Mouse (Mus musculus) erythroblast, adult 5-6 weeks (primary cell): ENCODE measurements around the gene Adnp. TPM values are rescaled to one million over a fixed set of nuclear protein-coding genes. Genes with fewer than 3 reads are reported as not detected.
A peak's percentile ranks its signal among the peaks of the same experiment; 100 is the strongest.

Experiments
- ATAC-seq: replicated peaks from 2 replicates; pipeline ENCODE4 v1.8.0; 2016; ENCODE audit warnings: moderate number of reproducible peaks, mild to moderate bottlenecking, moderate TSS enrichment, inconsistent platforms; ENCODE audit not compliant: poor library complexity, low FRiP score, severe bottlenecking
- total RNA-seq, 2 experiments: library from RNA; stranded (forward) in 1 of 2; stranded (reverse) in 1 of 2; fragments of 150-400 nt in 1 of 2; fragments of 200-764, 138-1000 nt in 1 of 2; gene quantifications; 2 replicates each; pipeline versions ENCODE4 v1.2.3 to v1.2.4; 2015 to 2017; ENCODE audit warnings: low replicate concordance in 2 of 2

Gene Adnp
- total RNA-seq, 2 experiments from 2014 or later = 0.17 to 10.6 TPM

- no peak for ATAC-seq
Observed at GRCm38 (mm10) chr2:168207883-168208282, 971 bp upstream of the Adnp start.

GRCm38 (mm10) chr2:168205681-168206631 lies 956 bp downstream of the Adnp start:
- 0 out of 2 replicates have a peak, but pooled peaks have one; percentile 4 for ATAC-seq

GRCm38 (mm10) chr2:168205265-168205664 lies 1.6 kb downstream of the Adnp start:
- ATAC-seq = peak; percentile 74

GRCm38 (mm10) chr2:168204476-168204999 lies 2.4 kb downstream of the Adnp start:
- no peak for ATAC-seq

GRCm38 (mm10) chr2:168200014-168200691 lies 6.8 kb downstream of the Adnp start:
- ATAC-seq = no peak

GRCm38 (mm10) chr2:168199476-168199875 lies 7.4 kb downstream of the Adnp start:
- 0 out of 2 replicates have a peak, but pooled peaks have one; percentile 18 for ATAC-seq

GRCm38 (mm10) chr2:168198421-168198820 lies 8.5 kb downstream of the Adnp start:
- no peak for ATAC-seq

GRCm38 (mm10) chr2:168195721-168196120 lies 11.2 kb downstream of the Adnp start:
- no peak for ATAC-seq

- no peak for ATAC-seq
Observed at GRCm38 (mm10) chr2:168193685-168194084, 13.2 kb downstream of the Adnp start.

GRCm38 (mm10) chr2:168191856-168192255 lies 15.1 kb downstream of the Adnp start:
- ATAC-seq = no peak

- no peak for ATAC-seq
Observed at GRCm38 (mm10) chr2:168175946-168176345, 31.0 kb downstream of the Adnp start.

- peak; percentile 96 for ATAC-seq
Observed at GRCm38 (mm10) chr2:168170167-168170685, 36.7 kb downstream of the Adnp start.

- peak; percentile 53 for ATAC-seq
Observed at GRCm38 (mm10) chr2:168169800-168170113, 37.2 kb downstream of the Adnp start.

GRCm38 (mm10) chr2:168168892-168169799 lies 37.8 kb downstream of the Adnp start:
- ATAC-seq = no peak

- ATAC-seq = no peak
Observed at GRCm38 (mm10) chr2:168167781-168168180, 39.1 kb downstream of the Adnp start.

GRCm38 (mm10) chr2:168166750-168167460 lies 40.0 kb downstream of the Adnp start:
- ATAC-seq = no peak

- no peak for ATAC-seq
Observed at GRCm38 (mm10) chr2:168161978-168162377, 44.9 kb downstream of the Adnp start.

GRCm38 (mm10) chr2:168161514-168161971 lies 45.4 kb downstream of the Adnp start:
- ATAC-seq = no peak
